23 mouse cellular contexts compared by ENCODE assay signal in genomic region chr1:80293307-80293706, GRCm38 (mm10). TPM values are rescaled to one million over a fixed set of nuclear protein-coding genes. Genes with fewer than 3 reads are reported as not detected.
DNase-seq lines count a peak whose midpoint lies in the region; ATAC-seq lines count a peak whose summit lies in the region.
"Had no signal": no experiment of that assay in that cellular context is flagged by ENCODE, and none has a peak within 500 bp of the region (broad histone marks: within the 10 kb centered on the region; RNA-seq: fewer than 3 reads in every experiment).

No protein-coding gene starts in this region.

- no peak overlapping the region for H3K4me3 ChIP-seq in heart, embryonic 13.5 days
- H3K4me3 ChIP-seq in liver, embryonic 11.5 days (ENCODE audit: low read depth, low read length) = no peak overlapping the region
- H3K4me3 ChIP-seq: embryonic facial prominence, embryonic 15.5 days; erythroblast, embryonic 14.5 days; forebrain, embryonic 10.5 days; gastrocnemius, adult 2 months; heart, embryonic 15.5 days; hindbrain, embryonic 13.5 days had no signal

- no peaks in the 10 kb centered on the region for H3K27me3 ChIP-seq in heart, embryonic 13.5 days (replicated peaks)
- H3K27me3 ChIP-seq in liver, embryonic 11.5 days (replicated peaks; ENCODE audit: control insufficient read depth, insufficient read depth, low read length) = no peaks in the 10 kb centered on the region
- H3K27me3 ChIP-seq: CH12.LX; embryonic facial prominence, embryonic 15.5 days; heart, embryonic 15.5 days; hindbrain, embryonic 13.5 days had no signal

- 28% methylated on average over 4 of the region's 4 CpGs for WGBS in heart, embryonic 13.5 days
- WGBS in liver, embryonic 11.5 days = 43% methylated on average over 4 of the region's 4 CpGs

- H3K4me2 ChIP-seq in heart, embryonic 13.5 days = peak overlapping the region; percentile 16
- peak overlapping the region; percentile 9; the same call in 1 of the 2 replicates for H3K4me2 ChIP-seq in liver, embryonic 11.5 days
- H3K4me2 ChIP-seq: embryonic facial prominence, embryonic 15.5 days; heart, embryonic 15.5 days; hindbrain, embryonic 13.5 days had no signal

- H3K4me1 ChIP-seq in heart, embryonic 13.5 days = peaks cover 41% of the 10 kb centered on the region
- H3K4me1 ChIP-seq in liver, embryonic 11.5 days (replicated peaks; ENCODE audit: control insufficient read depth, insufficient read depth, low read length) = peaks cover 14% of the 10 kb centered on the region
- H3K4me1 ChIP-seq: hindbrain, embryonic 13.5 days had no signal

- H3K36me3 ChIP-seq in heart, embryonic 13.5 days = 0 out of 2 replicates have a peak, but pooled peaks cover 3% of the 10 kb centered on the region
- H3K36me3 ChIP-seq in liver, embryonic 11.5 days (ENCODE audit: control insufficient read depth, insufficient read depth, low read length) = no peaks in the 10 kb centered on the region
- H3K36me3 ChIP-seq: embryonic facial prominence, embryonic 15.5 days had no signal

- DNase-seq in heart, adult 9 months (ENCODE audit: low spot score in 2 of 2) = no peak
- DNase-seq in liver, embryonic 11.5 days (ENCODE audit: low spot score) = no peak
- no peak for DNase-seq in liver
- peak; percentile 33 for DNase-seq in MEL-GATA-1-ER (ENCODE audit: extremely low read depth, low read depth)
- DNase-seq in layer of hippocampus, postnatal 10 days (ENCODE audit: low spot score in 2 of 2) = no peak
- DNase-seq: adrenal gland, adult 8-10 months; cerebellum, adult 11-12 months; cerebellum, adult 9-10 months; cerebellum, postnatal 36 days; gastrocnemius, adult 2 months; gastrocnemius, postnatal 25 days; heart, postnatal 4 days; kidney, adult 11 months had no signal

- ATAC-seq in heart, embryonic 13.5 days (ENCODE audit: extremely low read depth, insufficient number of reproducible peaks, low FRiP score, low TSS enrichment) = no peak
- ATAC-seq in liver, embryonic 11.5 days (replicated peaks; ENCODE audit: low FRiP score) = peak; percentile 67
- peak; percentile 70 for ATAC-seq in megakaryocyte progenitor cell, adult 5-6 weeks (replicated peaks; ENCODE audit: poor library complexity)
- ATAC-seq: forebrain, embryonic 14.5 days; hindbrain, postnatal 0 days had no signal

- H3K9me3 ChIP-seq in heart, embryonic 13.5 days = no peaks in the 10 kb centered on the region
- H3K9me3 ChIP-seq in liver, embryonic 11.5 days (ENCODE audit: control insufficient read depth, low read length) = no peaks in the 10 kb centered on the region
- H3K9me3 ChIP-seq: embryonic facial prominence, embryonic 15.5 days; forebrain, embryonic 10.5 days; heart, embryonic 15.5 days; hindbrain, embryonic 13.5 days had no signal

- H3K27ac ChIP-seq in heart, embryonic 13.5 days (replicated peaks) = no peak overlapping the region; the same call in 1 of the 2 replicates
- no peak overlapping the region for H3K27ac ChIP-seq in liver, embryonic 11.5 days (ENCODE audit: low read depth, low read length)
- H3K27ac ChIP-seq: embryonic facial prominence, embryonic 15.5 days; forebrain, embryonic 10.5 days; gastrocnemius, adult 2 months; heart, embryonic 15.5 days; hindbrain, embryonic 13.5 days; hindbrain, postnatal 0 days had no signal

- no peak overlapping the region for H3K9ac ChIP-seq in heart, embryonic 13.5 days
- H3K9ac ChIP-seq in liver, embryonic 11.5 days (ENCODE audit: low read depth, low read length) = no peak overlapping the region
- H3K9ac ChIP-seq: embryonic facial prominence, embryonic 15.5 days; heart, embryonic 15.5 days; hindbrain, embryonic 13.5 days had no signal

RNA-seq across cellular contexts. Expression of gene Cul3, which starts 47.0 kb away (rescaled TPM):
- polyA plus RNA-seq in heart, embryonic 13.5 days (2015; fragmentation: Nextera tagmentation; extraction: Ambion mirVana) = 20.0 and 24.0 TPM in 2 replicates
- polyA plus RNA-seq in liver, embryonic 11.5 days (2014; fragmentation: Nextera tagmentation; extraction: Ambion mirVana) = 33.5 and 35.7 TPM in 2 replicates
- total RNA-seq in megakaryocyte progenitor cell, adult 5-6 weeks (2015) = 142 and 174 TPM in 2 replicates
- total RNA-seq in megakaryocyte progenitor cell, adult 5-6 weeks (2017) = 274 and 330 TPM in 2 replicates
- 100 to 1,000 TPM; 119 to 135 TPM for total RNA-seq in layer of hippocampus, postnatal 10 days (2021)
